Mouse (Mus musculus) heart, embryonic 14.5 days (tissue): ENCODE measurements at regions not wholly inside any gene's neighbourhood (a gene's known extent, or its start where the extent isn't known, plus 50 kb on each side); places are given as distances from the start of the nearest gene placed in this dataset.

Experiments
- ATAC-seq: fragments of 200-750 bp; cut with Nextera tagmentation; 2 replicates; pipeline ENCODE4 v1.8.0; 2017; ENCODE audit warnings: low read depth, moderate TSS enrichment; ENCODE audit not compliant: insufficient number of reproducible peaks, insufficient read depth, low FRiP score
- H3K27ac ChIP-seq, 2 experiments: fragments of 200-500 bp in 1 of 2; fragments of 300-500 bp in 1 of 2; sonication (generic) in 1 of 2; replicated peaks in 1 of 2; 2 replicates each; pipeline ENCODE4 v1.5.1; 2012 to 2014; ENCODE audit warnings: low read depth in 2 of 2, low read length in 2 of 2, control low read depth in 1 of 2, mild to moderate bottlenecking in 1 of 2, mixed read lengths in 1 of 2; ENCODE audit not compliant: control insufficient read depth in 1 of 2, insufficient read depth in 1 of 2
- H3K27me3 ChIP-seq: fragments of 300-500 bp; sonication (generic); 2 replicates; pipeline ENCODE4 v1.6.1; 2014; ENCODE audit warnings: mild to moderate bottlenecking, low read length, control low read depth; ENCODE audit not compliant: control insufficient read depth, insufficient read depth
- H3K36me3 ChIP-seq: fragments of 300-500 bp; sonication (generic); 2 replicates; pipeline ENCODE4 v1.6.1; 2014; ENCODE audit warnings: mild to moderate bottlenecking, control low read depth, low read length, mixed read lengths; ENCODE audit not compliant: control insufficient read depth, insufficient read depth
- H3K4me1 ChIP-seq, 2 experiments: fragments of 200-500 bp in 1 of 2; fragments of 300-500 bp in 1 of 2; sonication (generic) in 1 of 2; 2 replicates each; pipeline ENCODE4 v1.6.1; 2012 to 2014; ENCODE audit warnings: low read length in 2 of 2, control low read depth in 1 of 2, mixed read lengths in 1 of 2; ENCODE audit not compliant: control insufficient read depth in 2 of 2, insufficient read depth in 2 of 2
- H3K4me2 ChIP-seq: fragments of 300-500 bp; sonication (generic); 2 replicates; pipeline ENCODE4 v1.6.1; 2014; ENCODE audit warnings: mild to moderate bottlenecking, low read length
- H3K4me3 ChIP-seq, 2 experiments: fragments of 200-500 bp in 1 of 2; fragments of 300-500 bp in 1 of 2; sonication (generic) in 1 of 2; 2 replicates each; pipeline ENCODE4 v1.5.1; 2012 to 2014; ENCODE audit warnings: low read length in 2 of 2, mild to moderate bottlenecking in 2 of 2, control low read depth in 1 of 2, low read depth in 1 of 2, moderate library complexity in 1 of 2; ENCODE audit not compliant: control insufficient read depth in 1 of 2, insufficient read depth in 1 of 2
- H3K9ac ChIP-seq: fragments of 300-500 bp; sonication (generic); 2 replicates; pipeline ENCODE4 v1.6.1; 2014; ENCODE audit warnings: mild to moderate bottlenecking, low read length
- H3K9me3 ChIP-seq: fragments of 300-500 bp; sonication (generic); 2 replicates; pipeline ENCODE4 v1.6.1; 2016; ENCODE audit warnings: low read length, control low read depth; ENCODE audit not compliant: control insufficient read depth
- WGBS: fragments of 180-500 bp; shearing (Covaris S2); extraction: QIAGEN DNeasy Blood & Tissue Kit; methylation state at CpG from one replicate; pipeline ENCODE4 v1.1.7; 2014; 5-methylcytosine and 5-hydroxymethylcytosine counted together

- 72% methylated on average over 4 of the region's 4 CpGs for WGBS
- Histone ChIP-seq H3K27ac (no peak overlapping the region), H3K36me3 (no peaks in the 10 kb centered on the region), H3K4me1 (no peaks in the 10 kb centered on the region), H3K27me3 (no peaks in the 10 kb centered on the region), H3K4me3 (no peak overlapping the region), H3K9me3 (no peaks in the 10 kb centered on the region), H3K4me2 (no peak overlapping the region), H3K9ac (no peak overlapping the region)
- no peak for ATAC-seq
Measured at GRCm38 (mm10) chr10:96363867-96364266, 227.5 kb downstream of the Gm5426 start.

- H3K27ac ChIP-seq = no peak overlapping the region
- no peak overlapping the region for H3K4me3 ChIP-seq
- H3K9me3 ChIP-seq = no peaks in the 10 kb centered on the region
- H3K36me3 ChIP-seq = no peaks in the 10 kb centered on the region
- H3K4me1 ChIP-seq = no peaks in the 10 kb centered on the region
- no peaks in the 10 kb centered on the region for H3K27me3 ChIP-seq
- H3K9ac ChIP-seq = no peak overlapping the region
- no peak for ATAC-seq
- 57% methylated on average over 3 of the region's 3 CpGs for WGBS
- no peak overlapping the region for H3K4me2 ChIP-seq
Measured at GRCm38 (mm10) chr10:96365101-96365500, 228.7 kb downstream of the Gm5426 start.

GRCm38 (mm10) chr10:96366871-96367270, 230.5 kb downstream of the Gm5426 start:
- ATAC-seq = no peak
- Histone ChIP-seq H3K27ac (no peak overlapping the region), H3K27me3 (no peaks in the 10 kb centered on the region), H3K9ac (no peak overlapping the region), H3K4me1 (peaks cover 0 to 4% of the 10 kb centered on the region in 2 experiments; a peak in 2 of 4 replicates), H3K9me3 (no peaks in the 10 kb centered on the region), H3K4me2 (no peak overlapping the region), H3K4me3 (no peak overlapping the region), H3K36me3 (no peaks in the 10 kb centered on the region)
- WGBS = 83% methylated on average over 2 of the region's 2 CpGs

- Histone ChIP-seq H3K36me3 (no peaks in the 10 kb centered on the region), H3K27me3 (no peaks in the 10 kb centered on the region), H3K9me3 (no peaks in the 10 kb centered on the region), H3K4me1 (peaks cover 0 to 4% of the 10 kb centered on the region in 2 experiments; a peak in 2 of 4 replicates), H3K27ac (no peak overlapping the region), H3K9ac (peak overlapping the region; percentile 51), H3K4me2 (peak overlapping the region; percentile 66), H3K4me3 (peak overlapping the region; percentile 27 to 33)
- ATAC-seq = no peak
- 46% methylated on average over 21 of the region's 21 CpGs for WGBS
Measured at GRCm38 (mm10) chr10:96370547-96371320, 234.3 kb downstream of the Gm5426 start.

GRCm38 (mm10) chr10:96371321-96371653, 234.9 kb downstream of the Gm5426 start:
- 43% methylated on average over 14 of the region's 14 CpGs for WGBS
- Histone ChIP-seq H3K4me1 (peaks cover 0 to 4% of the 10 kb centered on the region in 2 experiments; a peak in 2 of 4 replicates), H3K4me3 (peak overlapping the region; percentile 27 to 33), H3K4me2 (peak overlapping the region; percentile 66), H3K9ac (peak overlapping the region; percentile 51), H3K36me3 (no peaks in the 10 kb centered on the region), H3K27ac (no peak overlapping the region), H3K9me3 (no peaks in the 10 kb centered on the region), H3K27me3 (no peaks in the 10 kb centered on the region)
- ATAC-seq = no peak

- no peak for ATAC-seq
- WGBS = 50% methylated on average over 11 of the region's 11 CpGs
- H3K27me3 ChIP-seq = no peaks in the 10 kb centered on the region
Measured at GRCm38 (mm10) chr10:96372616-96373346, 236.4 kb downstream of the Gm5426 start.

GRCm38 (mm10) chr10:96373481-96373880, 237.1 kb downstream of the Gm5426 start:
- Histone ChIP-seq H3K27ac (no peak overlapping the region), H3K4me3 (no peak overlapping the region), H3K4me2 (no peak overlapping the region), H3K9ac (no peak overlapping the region), H3K36me3 (no peaks in the 10 kb centered on the region), H3K27me3 (no peaks in the 10 kb centered on the region), H3K4me1 (peaks cover 0 to 4% of the 10 kb centered on the region in 2 experiments; a peak in 2 of 4 replicates), H3K9me3 (no peaks in the 10 kb centered on the region)
- no peak for ATAC-seq
- WGBS = 70% methylated on average over 7 of the region's 7 CpGs

More at GRCm38 (mm10) chr10:96372616-96373346, 236.4 kb downstream of the Gm5426 start:
- Histone ChIP-seq H3K9ac (no peak overlapping the region), H3K4me3 (no peak overlapping the region), H3K27ac (no peak overlapping the region), H3K36me3 (no peaks in the 10 kb centered on the region), H3K4me2 (no peak overlapping the region), H3K4me1 (peaks cover 0 to 4% of the 10 kb centered on the region in 2 experiments; a peak in 2 of 4 replicates), H3K9me3 (no peaks in the 10 kb centered on the region)
